Mouse (Mus musculus): ENCODE data around the gene Slc23a4.

Gene Slc23a4

GRCm38 (mm10) chr6:34955862-34956241 is 32.4 kb downstream of the Slc23a4 start:
- DNase-seq (ENCODE audit: low read depth, low spot score) = no peak

- peak; percentile 39 for DNase-seq (ENCODE audit: low read depth, low spot score)
Observed at GRCm38 (mm10) chr6:34954926-34955861, 33.0 kb downstream of the Slc23a4 start.

- DNase-seq (ENCODE audit: low read depth, low spot score) = no peak
Observed at GRCm38 (mm10) chr6:34951956-34952667, 36.1 kb downstream of the Slc23a4 start.

- DNase-seq (ENCODE audit: low read depth, low spot score) = no peak
Observed at GRCm38 (mm10) chr6:34951518-34951917, 36.7 kb downstream of the Slc23a4 start.

- DNase-seq (ENCODE audit: low read depth, low spot score) = no peak
Observed at GRCm38 (mm10) chr6:34948461-34948860, 39.7 kb downstream of the Slc23a4 start.

- no peak for DNase-seq (ENCODE audit: low read depth, low spot score)
Observed at GRCm38 (mm10) chr6:34946486-34947079, 41.6 kb downstream of the Slc23a4 start.

GRCm38 (mm10) chr6:34943499-34943898 is 44.7 kb downstream of the Slc23a4 start:
- no peak for DNase-seq (ENCODE audit: low read depth, low spot score)

- no peak for DNase-seq (ENCODE audit: low read depth, low spot score)
Observed at GRCm38 (mm10) chr6:34942446-34942845, 45.8 kb downstream of the Slc23a4 start.

GRCm38 (mm10) chr6:34941496-34941895 is 46.7 kb downstream of the Slc23a4 start:
- no peak for DNase-seq (ENCODE audit: low read depth, low spot score)

GRCm38 (mm10) chr6:34939451-34939850 is 48.8 kb downstream of the Slc23a4 start:
- no peak for DNase-seq (ENCODE audit: low read depth, low spot score)

- no peak for DNase-seq (ENCODE audit: low read depth, low spot score)
Observed at GRCm38 (mm10) chr6:34938929-34939325, 49.3 kb downstream of the Slc23a4 start.

- no peak for DNase-seq (ENCODE audit: low read depth, low spot score)
Observed at GRCm38 (mm10) chr6:34938280-34938928, 49.8 kb downstream of the Slc23a4 start.

- DNase-seq (ENCODE audit: low read depth, low spot score) = no peak
Observed at GRCm38 (mm10) chr6:34936743-34937142, 51.5 kb downstream of the Slc23a4 start.

GRCm38 (mm10) chr6:34932633-34933032 is 55.6 kb downstream of the Slc23a4 start:
- no peak for DNase-seq (ENCODE audit: low read depth, low spot score)

GRCm38 (mm10) chr6:34927594-34927993 is 60.6 kb downstream of the Slc23a4 start:
- no peak for DNase-seq (ENCODE audit: low read depth, low spot score)

- DNase-seq (ENCODE audit: low read depth, low spot score) = peak; percentile 69
Observed at GRCm38 (mm10) chr6:34927156-34927555, 61.0 kb downstream of the Slc23a4 start.

- peak; percentile 42 for DNase-seq (ENCODE audit: low read depth, low spot score)
Observed at GRCm38 (mm10) chr6:34921941-34922340, 66.3 kb downstream of the Slc23a4 start.

GRCm38 (mm10) chr6:34920631-34921030 is 67.6 kb downstream of the Slc23a4 start:
- no peak for DNase-seq (ENCODE audit: low read depth, low spot score)

GRCm38 (mm10) chr6:34919956-34920355 is 68.2 kb downstream of the Slc23a4 start, which contains the start of gene Stra8:
TSS of gene Stra8 (plus strand) at chr6:34920163.
- DNase-seq (ENCODE audit: low read depth, low spot score) = no peak

GRCm38 (mm10) chr6:34919146-34919545 is 69.1 kb downstream of the Slc23a4 start:
- no peak for DNase-seq (ENCODE audit: low read depth, low spot score)

- no peak for DNase-seq (ENCODE audit: low read depth, low spot score)
Observed at GRCm38 (mm10) chr6:34914462-34914861, 73.7 kb downstream of the Slc23a4 start.

Measured in forelimb bud, embryonic 11.5 days (tissue).